Mouse (Mus musculus) liver, embryonic 13.5 days (tissue): ENCODE measurements around the gene Barx2. TPM values are rescaled to one million over a fixed set of nuclear protein-coding genes. Genes with fewer than 3 reads are reported as not detected.

Source experiments
- polyA plus RNA-seq: library from polyadenylated mRNA; unstranded; fragments of >200 nt; fragmentation: Nextera tagmentation; extraction: Ambion mirVana; gene quantifications from 2 replicates; pipeline ENCODE4 v1.2.1, GENCODE M21; 2015

The Barx2 gene
- polyA plus RNA-seq, 1 experiment from 2014 or later = not detected

Other genes with a start within 250 kb of the Barx2 start
- 0.28 and 0.35 TPM in 2 replicates for gene Arhgap32, start 202.7 kb upstream of the Barx2 start, polyA plus RNA-seq